ENCODE assay signal across 12 mouse cellular contexts in the genomic region with DNA sequence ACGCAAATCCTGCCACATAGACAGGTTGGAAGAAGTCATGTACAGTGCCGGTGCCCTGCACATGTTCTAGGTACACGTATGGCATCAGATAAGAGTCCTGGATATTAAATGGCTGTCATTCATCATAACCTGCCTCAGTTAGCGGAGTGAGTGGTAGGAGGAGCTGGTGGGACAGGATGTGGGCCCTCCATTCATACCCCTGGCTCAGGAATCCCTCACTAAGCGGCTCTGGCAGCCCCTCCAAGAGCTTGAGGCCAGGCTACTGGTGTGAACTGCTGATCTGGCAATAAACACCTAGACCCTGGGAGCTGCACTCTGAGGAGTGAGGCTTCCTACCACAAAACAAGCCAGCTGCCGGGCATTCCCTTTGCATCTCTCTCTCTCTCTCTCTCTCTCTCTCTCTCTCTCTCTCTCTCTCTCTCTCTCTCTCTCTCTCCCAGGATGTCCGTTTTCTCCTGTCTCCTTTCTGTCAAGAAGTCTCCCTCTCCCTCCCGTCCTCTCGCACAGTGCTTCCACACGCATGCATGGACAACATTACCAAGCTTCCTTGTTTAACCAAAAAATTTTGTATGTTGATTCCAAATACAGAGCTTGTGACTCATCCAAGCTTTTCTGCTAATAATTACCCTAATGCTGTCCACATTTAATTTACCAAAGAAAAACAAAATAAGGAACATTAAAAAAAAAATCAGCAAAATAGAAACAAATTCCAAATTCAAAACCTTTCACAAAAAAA.
DNase-seq lines count a peak whose midpoint lies in the region; ATAC-seq and TF ChIP-seq lines count a peak whose summit lies in the region.
"Had no signal": no experiment of that assay in that cellular context is flagged by ENCODE, and none has a peak within 500 bp of the region (broad histone marks: within the 10 kb centered on the region; RNA-seq: fewer than 3 reads in every experiment).

No protein-coding gene starts in this region.

- no peaks in the 10 kb centered on the region for H3K36me3 ChIP-seq in hindbrain, embryonic 10.5 days
- no peaks in the 10 kb centered on the region for H3K36me3 ChIP-seq in hindbrain, postnatal 0 days (ENCODE audit: insufficient read depth, low read length)
- H3K36me3 ChIP-seq: neural tube, embryonic 15.5 days had no signal

- peak overlapping the region; percentile 69 for H3K27ac ChIP-seq in hindbrain, embryonic 10.5 days
- H3K27ac ChIP-seq in hindbrain, postnatal 0 days, result no peak overlapping the region
- peak overlapping the region; percentile 59; the same call in 1 of the 2 replicates for H3K27ac ChIP-seq in brown adipose tissue, adult 24 weeks (replicated peaks; ENCODE audit: low read depth, low read length)
- H3K27ac ChIP-seq in olfactory bulb, adult 2 months (ENCODE audit: insufficient read depth, low read depth, low read length), result peak overlapping the region; percentile 70
- H3K27ac ChIP-seq: neural tube, embryonic 15.5 days had no signal

- H3K9me3 ChIP-seq in hindbrain, embryonic 10.5 days, result no peaks in the 10 kb centered on the region
- no peaks in the 10 kb centered on the region for H3K9me3 ChIP-seq in hindbrain, postnatal 0 days (ENCODE audit: low read length)
- H3K9me3 ChIP-seq: neural tube, embryonic 15.5 days had no signal

- 64% methylated on average over 10 of the region's 10 CpGs for WGBS in hindbrain, embryonic 10.5 days
- 61% methylated on average over 10 of the region's 10 CpGs for WGBS in hindbrain, postnatal 0 days
- 45% methylated on average over 10 of the region's 10 CpGs for WGBS in olfactory bulb, adult 2 months

- H3K4me1 ChIP-seq in hindbrain, embryonic 10.5 days (replicated peaks), result peaks cover 55% of the 10 kb centered on the region
- 0 out of 2 replicates have a peak, but pooled peaks cover 7% of the 10 kb centered on the region for H3K4me1 ChIP-seq in hindbrain, postnatal 0 days (ENCODE audit: insufficient read depth, low read length)
- no peaks in the 10 kb centered on the region; the same call in 1 of the 2 replicates for H3K4me1 ChIP-seq in brown adipose tissue, adult 24 weeks (ENCODE audit: control insufficient read depth, insufficient read depth, insufficient read length, low read length)
- peaks cover 17% of the 10 kb centered on the region for H3K4me1 ChIP-seq in olfactory bulb, adult 2 months (ENCODE audit: control insufficient read depth, insufficient read depth, low read length)

- H3K4me3 ChIP-seq in hindbrain, embryonic 10.5 days, result no peak overlapping the region
- H3K4me3 ChIP-seq in hindbrain, postnatal 0 days (ENCODE audit: low read length), result no peak overlapping the region
- no peak overlapping the region for H3K4me3 ChIP-seq in brown adipose tissue, adult 24 weeks (ENCODE audit: insufficient read depth, low read depth, low read length)
- H3K4me3 ChIP-seq in olfactory bulb, adult 2 months (ENCODE audit: insufficient read depth, low read depth, low read length), result no peak overlapping the region
- H3K4me3 ChIP-seq: neural tube, embryonic 15.5 days had no signal

- H3K27me3 ChIP-seq in hindbrain, embryonic 10.5 days (ENCODE audit: insufficient read depth, poor library complexity, severe bottlenecking), result peaks cover 5% of the 10 kb centered on the region; the same call in 1 of the 2 replicates
- no peaks in the 10 kb centered on the region for H3K27me3 ChIP-seq in hindbrain, postnatal 0 days (ENCODE audit: insufficient read depth, low read length)
- H3K27me3 ChIP-seq: neural tube, embryonic 15.5 days had no signal

- DNase-seq in cerebellum, postnatal 10 days, result peak; percentile 37 to 56
- no peak for DNase-seq in hindbrain, embryonic 10.5 days (ENCODE audit: low spot score)
- no peak for DNase-seq in hindbrain, postnatal 0 days (ENCODE audit: low spot score)
- DNase-seq in thymus, adult 18-20 months, result no peak
- DNase-seq: cerebellum, adult 9-11 months; kidney, postnatal 25 days had no signal

- TF ChIP-seq POLR2A in olfactory bulb, adult 2 months (IDR thresholded peaks at IDR 0.05; ENCODE audit: insufficient read depth, low read depth, low read length), result no peak

- no peak for TF ChIP-seq CTCF in hindbrain, postnatal 0 days (IDR thresholded peaks at IDR 0.05; ENCODE audit: low read depth)
- TF ChIP-seq CTCF in olfactory bulb, adult 2 months (IDR thresholded peaks at IDR 0.05; ENCODE audit: insufficient read depth, low read depth, low read length), result no peak

- no peak overlapping the region for H3K9ac ChIP-seq in hindbrain, postnatal 0 days (replicated peaks; ENCODE audit: low read length)
- H3K9ac ChIP-seq: neural tube, embryonic 15.5 days had no signal

- H3K4me2 ChIP-seq in hindbrain, postnatal 0 days (ENCODE audit: low read depth, low read length), result no peak overlapping the region
- H3K4me2 ChIP-seq: neural tube, embryonic 15.5 days had no signal

- no peak for ATAC-seq in cerebellum, adult (ENCODE audit: insufficient number of reproducible peaks, low FRiP score, low TSS enrichment)
- ATAC-seq in hindbrain, postnatal 0 days, result no peak
- ATAC-seq in megakaryocyte-erythroid progenitor cell, adult 5-6 weeks (replicated peaks; ENCODE audit: low FRiP score, low TSS enrichment, poor library complexity, severe bottlenecking), result no peak
- ATAC-seq: intestine, embryonic 16.5 days had no signal

Comparison
In these comparisons a context has a peak if more than half of its experiments do, and no peak if none do; other contexts are left out.
1. DNase-seq: peak in cerebellum, postnatal 10 days (2 of 2); none in hindbrain, embryonic 10.5 days (single experiment), hindbrain, postnatal 0 days (single experiment) and thymus, adult 18-20 months (0 of 2).